Mouse (Mus musculus): Measurements from ENCODE around the gene Snrk.

GRCm38 (mm10) chr9:122169901-122170300, 52.8 kb downstream of the Snrk start:
- TF ChIP-seq CTCF (conservative IDR thresholded peaks at IDR 0.05; ENCODE audit: insufficient read depth, insufficient read length, low read depth, low read length) = 0 out of 2 replicates have a peak, but pooled peaks have one; percentile 19
- no peak for TF ChIP-seq POLR2A (IDR thresholded peaks at IDR 0.05; ENCODE audit: low read depth, low read length)

Measured in kidney, adult 2 months (tissue).